Mouse (Mus musculus) stomach, postnatal 0 days (tissue): ENCODE measurements at regions not wholly inside any gene's neighbourhood (a gene's known extent, or its start where the extent isn't known, plus 50 kb on each side); places are given as distances from the start of the nearest gene placed in this dataset.

Experiments
- CTCF ChIP-seq: IDR thresholded peaks from 2 replicates; pipeline ENCODE4 v1.5.1; 2016; ENCODE audit warnings: antibody characterized with exemption, low read depth, mild to moderate bottlenecking, moderate library complexity
- EP300 ChIP-seq: optimal IDR thresholded peaks from 2 replicates; pipeline ENCODE3; 2016; ENCODE audit warnings: antibody characterized with exemption

DNA sequence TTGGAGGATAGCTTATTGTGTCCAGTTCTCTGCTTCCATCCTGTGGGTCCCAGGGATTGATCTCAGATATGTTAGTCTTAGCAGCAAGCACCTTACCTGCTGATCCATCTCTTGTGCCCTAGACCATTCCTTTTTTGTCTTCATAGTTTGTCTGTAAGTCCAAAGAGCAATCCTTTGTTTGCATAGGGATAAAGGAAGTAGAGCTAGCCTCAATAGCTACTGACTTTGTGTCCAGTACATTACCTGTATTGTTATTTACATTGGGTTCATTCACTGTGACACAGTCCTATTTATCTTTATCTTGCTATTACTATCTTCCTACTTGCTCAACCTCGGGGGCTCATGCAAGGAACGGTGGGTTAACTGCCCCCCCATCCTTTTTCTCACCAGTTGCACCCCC, 196.2 kb downstream of the Nucb2 start:
- TF ChIP-seq CTCF (no peak), EP300 (no peak)
